Mouse (Mus musculus) small intestine, adult 2 months (tissue): ENCODE results near the gene Tppp2. TPM values are rescaled to one million over a fixed set of nuclear protein-coding genes. Genes with fewer than 3 reads are reported as not detected.

Source experiments
- H3K27ac ChIP-seq: fragments of 200-500 bp; 2 replicates; pipeline ENCODE4 v1.5.1; 2012; ENCODE audit warnings: low read depth, low read length, control low read depth, inconsistent platforms; ENCODE audit not compliant: insufficient read depth
- H3K27me3 ChIP-seq: fragments of 200-500 bp; 2 replicates; pipeline ENCODE4 v1.6.1; 2012; ENCODE audit warnings: mild to moderate bottlenecking, moderate library complexity, low read length, inconsistent platforms; ENCODE audit not compliant: control insufficient read depth, insufficient read depth
- H3K36me3 ChIP-seq: fragments of 200-500 bp; 2 replicates; pipeline ENCODE4 v1.6.1; 2012; ENCODE audit warnings: mild to moderate bottlenecking, low read length, control low read depth, inconsistent platforms; ENCODE audit not compliant: control insufficient read depth, insufficient read depth
- H3K4me1 ChIP-seq: fragments of 200-500 bp; 2 replicates; pipeline ENCODE4 v1.6.1; 2012; ENCODE audit warnings: low read length, inconsistent platforms, mixed read lengths; ENCODE audit not compliant: control insufficient read depth, insufficient read depth, insufficient read length
- H3K4me3 ChIP-seq: fragments of 200-500 bp; 2 replicates; pipeline ENCODE4 v1.5.1; 2012; ENCODE audit warnings: low read depth, mild to moderate bottlenecking, control low read depth, inconsistent platforms, low read length, moderate library complexity
- CTCF ChIP-seq: fragments of 200-500 bp; IDR thresholded peaks from 2 replicates; pipeline ENCODE4 v1.5.1; 2012; ENCODE audit warnings: low read depth, mild to moderate bottlenecking, control low read depth, inconsistent platforms, low read length, moderate library complexity, mixed read lengths; ENCODE audit not compliant: insufficient replicate concordance, insufficient read length; ENCODE audit errors: extremely low read depth
- POLR2A ChIP-seq: fragments of 200-500 bp; IDR thresholded peaks from 2 replicates; pipeline ENCODE4 v1.6.1; 2012; ENCODE audit warnings: low read depth, mild to moderate bottlenecking, control low read depth, inconsistent platforms, low read length, moderate library complexity
- WGBS: fragments of 180-500 bp; shearing (Covaris S2); methylation state at CpG from one replicate; pipeline ENCODE4 v1.1.7; 2018; 5-methylcytosine and 5-hydroxymethylcytosine counted together
- polyA plus RNA-seq: library from polyadenylated mRNA; depleted of rRNA; stranded (reverse); fragments of >200 nt; gene quantifications from 2 replicates; pipeline ENCODE4 v1.2.3, GENCODE M21; 2012; rRNA removed

Gene Tppp2
- polyA plus RNA-seq, 1 experiment: not detected

DNA sequence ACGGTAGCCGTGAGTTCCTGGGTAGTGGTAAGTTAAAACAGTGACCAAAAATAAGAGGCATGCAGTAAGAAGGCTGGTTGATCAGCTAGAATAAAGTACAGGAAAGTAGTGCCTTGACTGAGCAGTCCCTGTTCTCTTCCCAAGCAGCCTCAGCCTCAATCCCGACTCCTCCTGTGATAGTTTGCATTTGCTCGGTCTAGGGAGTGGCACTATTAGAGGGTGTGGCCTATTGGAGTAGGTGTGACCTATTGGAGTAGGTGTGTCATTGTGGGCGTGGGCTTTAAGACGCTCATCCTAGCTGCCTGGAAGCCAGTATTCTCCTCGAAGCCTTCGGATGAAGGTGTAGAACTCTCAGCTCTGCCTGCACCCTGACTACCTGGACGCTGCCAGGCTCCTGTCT is 20.8 kb downstream of the Tppp2 start:
- no peak overlapping the region for H3K27ac ChIP-seq
- H3K27me3 ChIP-seq: no peaks in the 10 kb centered on the region
- WGBS: 79% methylated on average over 9 of the region's 9 CpGs
- TF ChIP-seq POLR2A (no peak), CTCF (no peak)
- no peak overlapping the region for H3K4me3 ChIP-seq
- H3K4me1 ChIP-seq: peaks cover 4% of the 10 kb centered on the region; the same call in 1 of the 2 replicates
- H3K36me3 ChIP-seq: no peaks in the 10 kb centered on the region

DNA sequence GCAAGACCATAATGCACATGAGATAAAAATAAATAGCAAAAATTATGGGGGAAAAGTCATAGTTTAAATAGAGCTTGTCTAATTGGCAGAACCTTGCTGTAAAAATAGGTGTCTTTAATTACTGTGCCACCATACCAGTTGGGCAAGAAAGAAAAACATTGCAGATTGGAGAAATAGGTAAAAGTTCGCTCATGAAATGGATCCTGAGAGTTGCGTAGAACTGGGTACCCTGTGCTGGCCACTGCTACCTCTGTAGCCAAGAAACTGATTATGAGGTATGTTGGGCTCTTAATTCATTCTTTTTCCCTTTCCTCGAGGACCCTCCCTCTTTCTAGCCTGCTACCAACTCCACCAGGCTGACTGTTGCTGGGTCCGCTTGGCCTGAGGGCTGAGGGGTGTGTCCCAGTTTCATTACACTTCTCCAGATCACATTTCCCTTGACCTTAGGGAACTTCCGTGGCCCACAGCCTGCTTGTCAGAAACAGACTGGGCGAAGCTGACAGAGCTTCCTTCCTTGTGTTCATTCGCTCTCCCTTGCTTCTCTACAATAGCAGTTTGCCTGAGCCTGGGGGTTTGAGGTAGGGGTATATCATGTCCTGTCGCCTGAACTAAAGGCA is 22.8 kb downstream of the Tppp2 start:
- no peak overlapping the region for H3K27ac ChIP-seq
- 42% methylated on average over 8 of the region's 8 CpGs for WGBS
- H3K36me3 ChIP-seq: no peaks in the 10 kb centered on the region
- no peaks in the 10 kb centered on the region for H3K27me3 ChIP-seq
- no peak overlapping the region for H3K4me3 ChIP-seq
- TF ChIP-seq POLR2A (no peak), CTCF (no peak)
- peaks cover 4% of the 10 kb centered on the region; the same call in 1 of the 2 replicates for H3K4me1 ChIP-seq

DNA sequence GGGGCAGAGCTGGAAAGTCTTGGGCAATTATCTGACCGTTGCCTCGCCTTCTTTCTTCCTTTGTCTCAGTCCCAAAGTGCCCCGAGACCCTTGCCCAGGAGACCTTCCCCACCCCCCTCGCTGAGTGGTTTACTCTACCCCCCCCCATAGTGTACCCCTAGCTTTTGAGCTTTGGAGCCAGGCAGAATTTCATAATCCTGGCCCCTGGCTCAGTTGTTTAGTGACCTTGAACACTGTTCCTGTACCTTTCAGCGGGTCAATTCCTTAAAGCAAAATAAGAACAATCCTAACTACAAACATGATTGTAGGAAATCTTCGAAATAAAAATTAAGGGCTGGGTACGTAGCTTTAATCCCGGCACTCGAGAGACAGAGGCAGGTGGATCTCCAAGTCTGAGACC is 23.4 kb downstream of the Tppp2 start:
- no peak for TF ChIP-seq CTCF
- no peak for TF ChIP-seq POLR2A
- no peak overlapping the region for H3K27ac ChIP-seq
- 61% methylated on average over 9 of the region's 9 CpGs for WGBS
- no peaks in the 10 kb centered on the region for H3K36me3 ChIP-seq
- H3K4me1 ChIP-seq: peaks cover 4% of the 10 kb centered on the region; the same call in 1 of the 2 replicates
- H3K27me3 ChIP-seq: no peaks in the 10 kb centered on the region
- no peak overlapping the region for H3K4me3 ChIP-seq

DNA sequence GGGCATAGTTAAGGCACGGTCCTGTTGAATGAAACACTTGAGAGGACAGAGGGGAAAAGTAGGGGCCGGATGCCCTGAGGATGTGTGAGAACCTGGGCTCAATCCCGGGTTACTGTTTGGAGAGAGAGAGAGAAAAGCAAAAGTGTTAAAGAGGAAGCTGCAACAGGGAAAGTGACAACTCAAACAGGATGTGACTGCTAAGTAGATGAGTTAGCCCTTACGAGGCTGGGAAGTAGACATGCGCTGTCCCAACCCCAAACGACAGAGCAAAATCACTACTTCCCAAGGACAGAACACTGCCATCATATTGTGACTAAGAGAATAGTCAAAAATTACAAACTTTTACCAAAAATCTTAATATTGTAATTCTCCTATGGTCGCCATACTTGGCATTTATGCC is 24.0 kb downstream of the Tppp2 start:
- no peak for TF ChIP-seq POLR2A
- no peak for TF ChIP-seq CTCF
- whole genome bisulfite sequencing: 72% methylated on average over 7 of the region's 7 CpGs

DNA sequence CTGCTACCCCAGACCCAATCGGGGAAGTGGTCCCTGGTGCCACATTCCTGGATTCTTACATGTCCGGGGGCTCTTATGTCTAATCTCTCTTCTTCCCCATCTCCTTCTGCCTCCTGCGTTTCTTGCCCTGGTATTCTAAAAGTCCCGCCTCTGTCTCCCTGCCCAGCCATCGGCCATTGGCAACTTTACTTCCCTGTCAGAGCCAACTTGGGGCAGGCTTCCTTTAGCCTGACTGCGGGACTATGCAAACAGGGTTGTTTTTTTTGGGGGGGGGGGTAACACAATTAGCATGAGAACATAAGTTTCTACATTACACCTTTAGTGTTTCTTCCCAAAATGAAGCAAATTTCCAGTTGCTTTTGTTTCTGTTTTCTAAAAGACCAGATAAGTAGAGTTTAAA is 25.1 kb downstream of the Tppp2 start:
- H3K27ac ChIP-seq: no peak overlapping the region
- H3K36me3 ChIP-seq: no peaks in the 10 kb centered on the region
- TF ChIP-seq CTCF (no peak), POLR2A (no peak)
- no peaks in the 10 kb centered on the region for H3K27me3 ChIP-seq
- H3K4me1 ChIP-seq: peaks cover 4% of the 10 kb centered on the region; the same call in 1 of the 2 replicates
- H3K4me3 ChIP-seq: no peak overlapping the region
- 51% methylated on average over 6 of the region's 6 CpGs for WGBS

More for the DNA sequence above, 24.0 kb downstream of the Tppp2 start:
- Histone ChIP-seq H3K4me1 (peaks cover 4% of the 10 kb centered on the region; the same call in 1 of the 2 replicates), H3K36me3 (no peaks in the 10 kb centered on the region), H3K27ac (no peak overlapping the region), H3K27me3 (no peaks in the 10 kb centered on the region), H3K4me3 (no peak overlapping the region)

DNA sequence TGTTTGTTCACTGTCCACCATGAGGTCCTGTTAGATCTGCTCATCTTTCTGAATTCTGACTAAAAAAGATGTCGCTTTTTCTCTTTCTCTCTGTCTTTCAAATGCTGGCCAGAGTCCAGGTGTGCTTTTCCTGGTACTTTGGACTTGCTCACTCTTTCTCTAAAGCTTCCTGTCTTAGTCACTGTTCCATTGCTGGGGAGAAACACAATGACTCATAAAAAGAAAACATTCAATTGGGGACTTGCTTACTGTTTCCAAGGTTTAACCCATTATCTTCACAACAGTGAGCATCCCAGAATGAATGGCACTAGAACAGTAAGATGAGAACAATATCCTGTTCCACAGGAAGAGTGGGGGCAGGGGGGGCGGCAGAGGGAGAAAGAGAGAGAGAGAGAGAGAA is 42.1 kb downstream of the Tppp2 start:
- WGBS: 55% methylated on average over 2 of the region's 2 CpGs

DNA sequence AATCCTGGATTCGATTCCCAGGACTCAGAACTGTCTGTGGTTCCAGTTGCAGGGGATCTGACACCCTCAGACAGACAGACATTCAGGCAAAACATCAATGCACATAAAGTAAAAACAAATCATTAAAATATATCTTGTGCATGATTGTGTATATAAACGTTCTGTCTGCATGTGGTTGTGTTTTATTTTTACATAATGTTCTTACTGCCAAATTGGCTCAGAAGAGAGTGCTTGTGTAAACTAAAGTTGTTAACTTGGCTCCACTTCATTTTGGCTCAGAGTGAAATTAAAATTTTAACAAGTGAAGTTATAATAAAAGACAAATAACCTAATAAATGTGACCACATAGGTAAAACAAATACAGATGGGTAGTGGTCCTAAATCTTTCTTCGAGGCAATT is 49.2 kb downstream of the Tppp2 start:
- TF ChIP-seq CTCF: no peak
- TF ChIP-seq POLR2A: no peak
- 70% methylated on average over 3 of the region's 3 CpGs for WGBS
- Histone ChIP-seq H3K4me1 (no peaks in the 10 kb centered on the region), H3K4me3 (no peak overlapping the region), H3K27ac (no peak overlapping the region), H3K27me3 (no peaks in the 10 kb centered on the region), H3K36me3 (no peaks in the 10 kb centered on the region)

More for the DNA sequence above, 42.1 kb downstream of the Tppp2 start:
- Histone ChIP-seq H3K27ac (no peak overlapping the region), H3K36me3 (no peaks in the 10 kb centered on the region), H3K4me1 (peaks cover 2% of the 10 kb centered on the region; the same call in 1 of the 2 replicates), H3K27me3 (no peaks in the 10 kb centered on the region), H3K4me3 (no peak overlapping the region)
- TF ChIP-seq POLR2A: no peak

Other genes starting within 250 kb of the Tppp2 start
- not detected in 2 replicates for gene Gm17079, start 223.0 kb upstream of the Tppp2 start, polyA plus RNA-seq
- not detected in 2 replicates for gene Gm5800, start 201.2 kb upstream of the Tppp2 start, polyA plus RNA-seq
- gene Ang4, start 144.8 kb upstream of the Tppp2 start, polyA plus RNA-seq: 46.7 and 466 TPM in 2 replicates
- 0.13 TPM in 1 of 2 replicates, not detected in the other for gene AY358078, start 118.4 kb upstream of the Tppp2 start, polyA plus RNA-seq
- gene Ear6, start 64.7 kb upstream of the Tppp2 start, polyA plus RNA-seq: 0.15 TPM in 1 of 2 replicates, not detected in the other
- 11.2 and 16.9 TPM in 2 replicates for gene Mettl17, start 33.6 kb upstream of the Tppp2 start, polyA plus RNA-seq
- gene Slc39a2, start 25.5 kb upstream of the Tppp2 start, polyA plus RNA-seq: 0.30 and 0.61 TPM in 2 replicates
- gene Ndrg2, start 4.3 kb upstream of the Tppp2 start, polyA plus RNA-seq: 23.7 and 32.9 TPM in 2 replicates
- gene Rnase13, start 4.3 kb downstream of the Tppp2 start, polyA plus RNA-seq: not detected in 2 replicates
- gene Arhgef40, start 66.3 kb downstream of the Tppp2 start, polyA plus RNA-seq: 12.7 and 19.1 TPM in 2 replicates
- 53.4 and 91.5 TPM in 2 replicates for gene Tmem253, start 97.2 kb downstream of the Tppp2 start, polyA plus RNA-seq
- 37.9 and 72.7 TPM in 2 replicates for gene Zfp219, start 102.3 kb downstream of the Tppp2 start, polyA plus RNA-seq
- gene Olfr221, start 124.0 kb downstream of the Tppp2 start, polyA plus RNA-seq: not detected in 2 replicates
- 8.4 and 22.4 TPM in 2 replicates for gene Hnrnpc, start 185.6 kb downstream of the Tppp2 start, polyA plus RNA-seq
- gene Rpgrip1, start 192.3 kb downstream of the Tppp2 start, polyA plus RNA-seq: 0.86 and 1.0 TPM in 2 replicates